Mouse (Mus musculus) frontal cortex, postnatal 36 days (tissue): ENCODE results near the gene Ceacam1.
"Not testable (repeated sequence)": the region's sequence is repeated elsewhere in the genome, so short reads cannot be mapped to it uniquely, and the experiment has no call there.

Experiments
- DNase-seq, 2 experiments: peaks; one replicate each; pipeline ENCODE4 v3.0.0; 2022; ENCODE audit warnings: low spot score in 2 of 2

Ceacam1 gene

GRCm38 (mm10) chr7:25477091-25477751 is at the start of gene Ceacam1:
Gene Ceacam1, minus strand, starts transcription at chr7:25477603.
- DNase-seq = not testable (repeated sequence)

- DNase-seq = not testable (repeated sequence)
Observed at GRCm38 (mm10) chr7:25516070-25516777, 38.8 kb upstream of the Ceacam1 start.

GRCm38 (mm10) chr7:25515667-25516066 is 38.3 kb upstream of the Ceacam1 start:
- not testable (repeated sequence) for DNase-seq

GRCm38 (mm10) chr7:25509925-25510324 is 32.5 kb upstream of the Ceacam1 start:
- DNase-seq = no peak

GRCm38 (mm10) chr7:25494649-25495048 is 17.2 kb upstream of the Ceacam1 start:
- no peak for DNase-seq

- not testable (repeated sequence) for DNase-seq
Observed at GRCm38 (mm10) chr7:25490698-25491097, 13.3 kb upstream of the Ceacam1 start.

GRCm38 (mm10) chr7:25489382-25489781 is 12.0 kb upstream of the Ceacam1 start:
- DNase-seq = not testable (repeated sequence)

GRCm38 (mm10) chr7:25486186-25486585 is 8.8 kb upstream of the Ceacam1 start:
- peak in 1 of 2 experiments; percentile 29 for DNase-seq

- DNase-seq = no peak
Observed at GRCm38 (mm10) chr7:25485061-25485460, 7.7 kb upstream of the Ceacam1 start.

GRCm38 (mm10) chr7:25483133-25483735 is 5.8 kb upstream of the Ceacam1 start:
- DNase-seq = no peak

- DNase-seq = not testable (repeated sequence)
Observed at GRCm38 (mm10) chr7:25480791-25481190, 3.4 kb upstream of the Ceacam1 start.

GRCm38 (mm10) chr7:25479440-25479839 is 2.0 kb upstream of the Ceacam1 start:
- peak; percentile 17 to 30 for DNase-seq

- DNase-seq = not testable (repeated sequence)
Observed at GRCm38 (mm10) chr7:25477752-25478093, 320 bp upstream of the Ceacam1 start.

GRCm38 (mm10) chr7:25471821-25472220 is 5.6 kb downstream of the Ceacam1 start:
- not testable (repeated sequence) for DNase-seq

- not testable (repeated sequence) for DNase-seq
Observed at GRCm38 (mm10) chr7:25465586-25465985, 11.8 kb downstream of the Ceacam1 start.

GRCm38 (mm10) chr7:25465010-25465409 is 12.4 kb downstream of the Ceacam1 start:
- DNase-seq = no peak

- not testable (repeated sequence) for DNase-seq
Observed at GRCm38 (mm10) chr7:25462033-25462337, 15.4 kb downstream of the Ceacam1 start.

- peak; percentile 28 for DNase-seq
Observed at GRCm38 (mm10) chr7:25461336-25462032, 15.9 kb downstream of the Ceacam1 start.

- DNase-seq = no peak
Observed at GRCm38 (mm10) chr7:25452103-25452502, 25.3 kb downstream of the Ceacam1 start.

GRCm38 (mm10) chr7:25449913-25450890 is 27.2 kb downstream of the Ceacam1 start:
- DNase-seq = no peak

GRCm38 (mm10) chr7:25440816-25441153 is 36.6 kb downstream of the Ceacam1 start:
- DNase-seq = no peak
